ENCODE assay signal across 22 mouse cellular contexts in the genomic region with DNA sequence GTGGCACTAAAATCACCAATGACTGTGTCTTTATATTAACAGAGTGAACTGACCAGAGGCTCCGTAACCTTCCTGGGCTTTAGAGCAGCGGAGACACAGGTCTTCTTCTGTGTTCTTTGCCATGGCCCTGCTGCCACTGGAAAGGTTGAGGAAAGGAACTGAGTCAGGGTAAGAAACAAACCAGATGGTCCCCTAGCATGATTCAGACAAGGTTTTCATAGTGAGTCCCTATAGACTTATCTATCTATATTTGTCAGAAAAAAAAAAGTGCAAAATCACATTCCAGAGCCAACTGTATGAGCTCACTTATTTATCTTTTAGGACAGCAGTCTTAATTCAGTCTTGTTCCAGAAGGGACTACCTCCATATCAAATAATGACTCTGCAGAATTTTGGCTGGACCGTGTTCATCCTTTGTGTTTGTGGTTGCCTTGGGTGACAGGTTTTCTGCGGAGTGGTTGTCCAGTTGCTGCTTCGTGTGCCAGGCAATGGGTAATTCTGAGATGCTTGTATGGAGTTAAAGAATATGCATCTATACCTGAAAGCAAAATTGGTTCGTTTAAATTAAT.
DNase-seq lines count a peak whose midpoint lies in the region; ATAC-seq and TF ChIP-seq lines count a peak whose summit lies in the region.
"Had no signal": no experiment of that assay in that cellular context is flagged by ENCODE, and none has a peak within 500 bp of the region (broad histone marks: within the 10 kb centered on the region; RNA-seq: fewer than 3 reads in every experiment).

No protein-coding gene starts in this region.

- intact Hi-C loops in left cerebral cortex, adult 2 months (cut with DNase I), result loop anchor here (1.0 to 2.0 kb wide), 2 partner anchors 11 to 24 kb away; no protein-coding TSS in a partner anchor
- intact Hi-C loops in left cerebral cortex, postnatal 4 days (cut with DNase I), result no loop called here

- no peak overlapping the region for H3K4me2 ChIP-seq in forebrain, embryonic 14.5 days (ENCODE audit: low read length)
- H3K4me2 ChIP-seq: heart, embryonic 13.5 days; kidney, embryonic 15.5 days; liver, embryonic 12.5 days; lung, embryonic 14.5 days; midbrain, embryonic 15.5 days; neural tube, embryonic 12.5 days had no signal

- H3K4me1 ChIP-seq in forebrain, embryonic 14.5 days (ENCODE audit: control insufficient read depth, insufficient read depth, low read length), result peaks cover 21% of the 10 kb centered on the region
- H3K4me1 ChIP-seq in forebrain, embryonic 10.5 days, result peaks cover 38% of the 10 kb centered on the region

- no peaks in the 10 kb centered on the region for H3K9me3 ChIP-seq in forebrain, embryonic 14.5 days (replicated peaks; ENCODE audit: control insufficient read depth, low read length)
- H3K9me3 ChIP-seq in forebrain, embryonic 10.5 days, result 0 out of 2 replicates have a peak, but pooled peaks cover 3% of the 10 kb centered on the region
- H3K9me3 ChIP-seq: heart, embryonic 13.5 days; kidney, embryonic 15.5 days; liver, embryonic 12.5 days; megakaryocyte, embryonic 14.5 days; midbrain, embryonic 15.5 days; neural tube, embryonic 12.5 days had no signal

- H3K9ac ChIP-seq in forebrain, embryonic 14.5 days (ENCODE audit: low read length), result no peak overlapping the region
- H3K9ac ChIP-seq: heart, embryonic 13.5 days; kidney, embryonic 15.5 days; liver, embryonic 12.5 days; lung, embryonic 14.5 days; midbrain, embryonic 15.5 days; neural tube, embryonic 12.5 days had no signal

- 97% methylated on average over 6 of the region's 6 CpGs for WGBS in forebrain, embryonic 14.5 days
- WGBS in forebrain, embryonic 10.5 days, result 95% methylated on average over 6 of the region's 6 CpGs

- DNase-seq in forebrain, embryonic 14.5 days (ENCODE audit: low spot score), result no peak
- no peak for DNase-seq in forebrain, embryonic 10.5 days (ENCODE audit: extremely low spot score, low spot score)
- DNase-seq in left cerebral cortex, adult 2 months (ENCODE audit: extremely low spot score in 1 of 2, low spot score in 2 of 2), result no peak
- DNase-seq in left cerebral cortex, postnatal 4 days, result no peak
- no peak for DNase-seq in kidney, postnatal 4 days
- DNase-seq in ovary, adult 18-20 months (ENCODE audit: low spot score), result no peak
- DNase-seq: adrenal gland, adult 2 months; gastrocnemius, postnatal 25 days; heart, adult 2 months; heart, postnatal 14 days; kidney, adult 11 months; lung, embryonic 14.5 days; retina, postnatal 1 day; spleen, adult 18-20 months had no signal

- 0 out of 2 replicates have a peak overlapping the region, but pooled peaks have one; percentile 35 for H3K27ac ChIP-seq in forebrain, embryonic 14.5 days (ENCODE audit: low read depth, low read length)
- H3K27ac ChIP-seq in forebrain, embryonic 10.5 days, result no peak overlapping the region
- peak overlapping the region; percentile 75 for H3K27ac ChIP-seq in left cerebral cortex, adult 2 months
- H3K27ac ChIP-seq: heart, embryonic 13.5 days; kidney, embryonic 15.5 days; liver, embryonic 12.5 days; neural tube, embryonic 12.5 days had no signal

- no peaks in the 10 kb centered on the region for H3K27me3 ChIP-seq in forebrain, embryonic 14.5 days (replicated peaks; ENCODE audit: control insufficient read depth, insufficient read depth, low read length)
- no peaks in the 10 kb centered on the region for H3K27me3 ChIP-seq in forebrain, embryonic 10.5 days (ENCODE audit: poor library complexity, severe bottlenecking)
- H3K27me3 ChIP-seq: heart, embryonic 13.5 days; kidney, embryonic 15.5 days; liver, embryonic 12.5 days; megakaryocyte, embryonic 14.5 days; midbrain, embryonic 15.5 days; neural tube, embryonic 12.5 days; Patski had no signal

- no peaks in the 10 kb centered on the region for H3K36me3 ChIP-seq in forebrain, embryonic 14.5 days (ENCODE audit: control insufficient read depth, insufficient read depth, low read length)
- peaks cover 20% of the 10 kb centered on the region for H3K36me3 ChIP-seq in forebrain, embryonic 10.5 days (replicated peaks)
- H3K36me3 ChIP-seq: heart, embryonic 13.5 days; kidney, embryonic 15.5 days; liver, embryonic 12.5 days; midbrain, embryonic 15.5 days; neural tube, embryonic 12.5 days had no signal

- H3K4me3 ChIP-seq in forebrain, embryonic 14.5 days (ENCODE audit: low read depth, low read length), result no peak overlapping the region
- no peak overlapping the region for H3K4me3 ChIP-seq in forebrain, embryonic 10.5 days
- no peak overlapping the region for H3K4me3 ChIP-seq in left cerebral cortex, adult 2 months
- H3K4me3 ChIP-seq: heart, adult 2 months; heart, embryonic 13.5 days; kidney, embryonic 15.5 days; liver, embryonic 12.5 days; midbrain, embryonic 15.5 days; neural tube, embryonic 12.5 days had no signal

- ATAC-seq in forebrain, embryonic 14.5 days, result no peak
- ATAC-seq in common myeloid progenitor, adult 5-6 weeks (replicated peaks; ENCODE audit: low read depth, poor library complexity, severe bottlenecking), result 0 out of 2 replicates have a peak, but pooled peaks have one; percentile 23
- ATAC-seq: liver, embryonic 12.5 days; midbrain, embryonic 15.5 days; Patski had no signal

- TF ChIP-seq CTCF in left cerebral cortex, adult 2 months (IDR thresholded peaks at IDR 0.05), result no peak
